Mouse (Mus musculus): ENCODE data around the gene Scgb2b15.
"Not testable (repeated sequence)": the region's sequence is repeated elsewhere in the genome, so short reads cannot be mapped to it uniquely, and the experiment has no call there.

The Scgb2b15 gene

GRCm38 (mm10) chr7:32829562-32829961 lies at the start of gene Scgb2b15:
Gene Scgb2b15 (minus strand): TSS chr7:32829662.
- not testable (repeated sequence) for DNase-seq

GRCm38 (mm10) chr7:32836254-32836653 lies 6.8 kb upstream of the Scgb2b15 start, which contains the start of gene Scgb1b15:
Gene Scgb1b15 (plus strand): TSS chr7:32836554.
- not testable (repeated sequence) for DNase-seq

Measured in cerebellum, adult 8-10 months (tissue).